Mouse (Mus musculus): ENCODE data around the gene Gm13889.

DNA sequence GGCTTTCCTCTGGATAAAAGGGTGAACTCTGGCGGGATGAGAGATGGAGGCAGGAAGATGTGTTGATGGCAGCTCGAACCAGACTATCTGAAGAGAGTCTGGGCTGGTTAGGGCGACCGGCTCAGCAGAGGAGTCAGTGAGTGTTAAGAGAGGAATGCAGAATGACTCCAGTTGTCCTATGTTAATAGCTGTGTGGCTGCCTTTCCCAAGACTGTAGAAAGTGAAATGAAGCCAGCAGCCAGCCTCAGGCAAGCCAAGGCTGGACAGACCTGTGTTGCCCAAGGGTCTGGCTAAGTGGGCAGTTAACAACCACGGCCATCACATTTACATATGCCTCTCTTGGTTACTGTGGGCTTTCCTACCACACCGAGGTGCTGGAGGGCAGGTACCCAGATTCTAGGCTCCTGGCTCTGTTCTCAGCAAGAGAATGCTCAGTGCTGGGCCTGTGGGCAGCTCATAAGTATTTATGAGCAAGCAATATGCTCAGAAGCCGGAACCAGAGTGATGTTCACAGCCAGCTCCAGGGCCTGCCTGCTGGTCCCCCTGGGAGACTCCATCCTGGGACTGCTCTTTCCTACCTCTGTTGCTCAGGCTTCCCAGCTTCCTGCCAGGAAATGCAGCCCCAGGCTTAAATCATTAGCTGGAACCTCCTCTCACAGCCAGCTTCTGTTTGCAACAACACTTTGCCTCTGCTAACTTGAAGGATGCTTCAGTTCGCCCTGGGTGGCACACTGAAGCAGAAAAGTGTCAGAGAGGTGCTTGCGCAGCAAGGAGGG, 49.3 kb downstream of the Gm13889 start:
- TF ChIP-seq TAL1 (conservative IDR thresholded peaks at IDR 0.05; ENCODE audit: low read depth, low read length), result no peak
- no peak for TF ChIP-seq CTCF (IDR thresholded peaks at IDR 0.05; ENCODE audit: low read depth, low read length)
- TF ChIP-seq GATA1 (IDR thresholded peaks at IDR 0.05; ENCODE audit: borderline replicate concordance, low read length), result no peak
- TF ChIP-seq POLR2AphosphoS5 (IDR thresholded peaks at IDR 0.05; ENCODE audit: insufficient replicate concordance, low read depth, low read length), result no peak
- TF ChIP-seq GATA2 (IDR thresholded peaks at IDR 0.05; ENCODE audit: borderline replicate concordance, low read depth, low read length), result no peak

Data from G1E (cell line).